Mouse (Mus musculus) mesoderm, embryonic 11.5 days (tissue): ENCODE measurements around the gene Jsrp1.

Experiments used
- DNase-seq: peaks from one replicate; pipeline ENCODE4 v3.0.0-alpha.2; 2012; ENCODE audit warnings: low read depth, low spot score

The Jsrp1 gene

GRCm38 (mm10) chr10:80813366-80813765 is at the start of gene Jsrp1:
Jsrp1 (minus strand) TSS chr10:80813498.
- DNase-seq: no peak

- no peak for DNase-seq
These were observed 49.0 kb upstream of the Jsrp1 start for GRCm38 (mm10) chr10:80862305-80862704.

- DNase-seq: no peak
These were observed 45.1 kb upstream of the Jsrp1 start for GRCm38 (mm10) chr10:80858350-80858935.

GRCm38 (mm10) chr10:80857848-80858247 is 44.5 kb upstream of the Jsrp1 start:
- no peak for DNase-seq

- DNase-seq: no peak
These were observed 44.1 kb upstream of the Jsrp1 start for GRCm38 (mm10) chr10:80857386-80857785.

GRCm38 (mm10) chr10:80856908-80857307 is 43.6 kb upstream of the Jsrp1 start:
- DNase-seq: no peak

GRCm38 (mm10) chr10:80856267-80856666 is 43.0 kb upstream of the Jsrp1 start:
- DNase-seq: peak; percentile 43

- no peak for DNase-seq
These were observed 42.4 kb upstream of the Jsrp1 start for GRCm38 (mm10) chr10:80855749-80856073.

GRCm38 (mm10) chr10:80854913-80855748 is 41.8 kb upstream of the Jsrp1 start, which contains the start of the genes Lsm7 and Sppl2b:
Lsm7 (minus strand) TSS chr10:80855209.
Sppl2b (plus strand) TSS chr10:80855275.
- DNase-seq: peak; percentile 98

- peak; percentile 30 for DNase-seq
These were observed 35.3 kb upstream of the Jsrp1 start for GRCm38 (mm10) chr10:80848571-80848970.

GRCm38 (mm10) chr10:80845732-80846131 is 32.4 kb upstream of the Jsrp1 start:
- no peak for DNase-seq

- no peak for DNase-seq
These were observed 31.9 kb upstream of the Jsrp1 start for GRCm38 (mm10) chr10:80845055-80845693.

GRCm38 (mm10) chr10:80843931-80844547 is 30.7 kb upstream of the Jsrp1 start, which contains the start of gene Lingo3:
Lingo3 (minus strand) TSS chr10:80844039.
- peak; percentile 37 for DNase-seq

GRCm38 (mm10) chr10:80843087-80843930 is 30.0 kb upstream of the Jsrp1 start:
- no peak for DNase-seq

- no peak for DNase-seq
These were observed 29.0 kb upstream of the Jsrp1 start for GRCm38 (mm10) chr10:80842334-80842733.

GRCm38 (mm10) chr10:80841685-80842084 is 28.4 kb upstream of the Jsrp1 start:
- no peak for DNase-seq

- DNase-seq: no peak
These were observed 26.6 kb upstream of the Jsrp1 start for GRCm38 (mm10) chr10:80839848-80840247.

- no peak for DNase-seq
These were observed 25.1 kb upstream of the Jsrp1 start for GRCm38 (mm10) chr10:80838346-80838912.

- no peak for DNase-seq
These were observed 24.5 kb upstream of the Jsrp1 start for GRCm38 (mm10) chr10:80837827-80838226.

- DNase-seq: no peak
These were observed 23.7 kb upstream of the Jsrp1 start for GRCm38 (mm10) chr10:80836949-80837379.

GRCm38 (mm10) chr10:80835617-80836016 is 22.3 kb upstream of the Jsrp1 start:
- DNase-seq: no peak
